Mouse (Mus musculus): ENCODE results near the gene Rps25. TPM values are rescaled to one million over a fixed set of nuclear protein-coding genes. Genes with fewer than 3 reads are reported as not detected.

The Rps25 gene
- polyA plus RNA-seq, 2 experiments from 2014 or later: 3,659 to 4,118 TPM

DNA sequence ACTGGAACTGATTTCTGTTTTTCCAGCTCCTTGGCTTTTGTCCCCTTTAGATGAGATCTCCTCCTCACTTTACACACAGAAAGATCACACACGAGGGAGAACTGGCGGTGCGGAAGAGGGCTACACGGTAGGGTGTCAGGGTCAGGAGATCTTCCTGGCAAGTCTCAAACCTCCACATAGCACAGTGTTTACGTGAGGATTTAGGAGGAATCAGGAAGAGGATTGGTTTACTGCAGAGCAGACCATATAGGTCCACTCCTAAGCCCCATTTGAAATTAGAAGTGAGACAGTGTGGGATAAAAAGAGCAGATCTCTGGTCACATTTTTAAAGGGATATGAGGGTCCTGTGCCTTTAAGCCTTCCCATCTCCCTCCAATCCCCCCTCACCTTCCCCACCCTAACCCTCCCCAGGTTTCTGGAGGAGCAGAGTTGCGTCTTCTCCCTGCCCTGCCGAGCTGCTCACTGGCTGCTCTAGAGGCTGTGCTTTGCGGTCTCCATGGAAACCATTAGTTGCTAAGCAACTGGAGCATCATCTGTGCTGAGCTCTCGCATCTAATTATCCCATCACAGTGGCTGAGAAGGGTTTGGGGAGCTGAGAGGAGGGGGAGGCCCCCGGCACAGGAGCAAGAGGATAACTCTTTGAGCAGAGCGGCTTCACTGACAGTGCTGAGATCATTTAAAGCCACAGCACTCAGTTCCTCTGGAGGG, 50.2 kb downstream of the Rps25 start:
- ATAC-seq: no peak

Other genes starting within 250 kb of the Rps25 start
- gene Cbl, start 173.1 kb upstream of the Rps25 start, polyA plus RNA-seq (2017; shearing (Covaris generic)): 10 to 100 TPM; 22.8 to 25.0 TPM
- gene Ccdc153, start 166.5 kb upstream of the Rps25 start, polyA plus RNA-seq (2017; shearing (Covaris generic)): not detected
- under 1 TPM in 1 of 2 experiments, not detected in 1; 0.30 TPM for gene Pdzd3, start 155.7 kb upstream of the Rps25 start, polyA plus RNA-seq (2017; shearing (Covaris generic))
- 1 to 10 TPM; 2.8 to 6.0 TPM for gene Nlrx1, start 138.5 kb upstream of the Rps25 start, polyA plus RNA-seq (2017; shearing (Covaris generic))
- not detected for gene Abcg4, start 118.5 kb upstream of the Rps25 start, polyA plus RNA-seq (2017; shearing (Covaris generic))
- 10 to 100 TPM; 18.1 to 21.7 TPM for gene Hinfp, start 101.5 kb upstream of the Rps25 start, polyA plus RNA-seq (2017; shearing (Covaris generic))
- gene C2cd2l, start 86.9 kb upstream of the Rps25 start, polyA plus RNA-seq (2017; shearing (Covaris generic)): 1 to 10 TPM; 4.3 to 5.3 TPM
- gene Dpagt1, start 81.1 kb upstream of the Rps25 start, polyA plus RNA-seq (2017; shearing (Covaris generic)): 10 to 100 TPM; 16.5 to 18.0 TPM
- gene H2afx, start 72.4 kb upstream of the Rps25 start, polyA plus RNA-seq (2017; shearing (Covaris generic)): 10 to 100 TPM; 29.0 to 36.5 TPM
- 10 to 100 TPM; 27.6 to 33.4 TPM for gene Hmbs, start 62.9 kb upstream of the Rps25 start, polyA plus RNA-seq (2017; shearing (Covaris generic))
- 10 to 100 TPM; 21.5 to 40.8 TPM for gene Vps11, start 45.5 kb upstream of the Rps25 start, polyA plus RNA-seq (2017; shearing (Covaris generic))
- 10 to 100 TPM; 15.7 to 20.3 TPM for gene Hyou1, start 27.6 kb upstream of the Rps25 start, polyA plus RNA-seq (2017; shearing (Covaris generic))
- 10 to 100 TPM; 14.1 to 17.1 TPM for gene Slc37a4, start 10.3 kb upstream of the Rps25 start, polyA plus RNA-seq (2017; shearing (Covaris generic))
- gene Trappc4, start 461 bp downstream of the Rps25 start, polyA plus RNA-seq (2017; shearing (Covaris generic)): 100 to 1,000 TPM; 119 to 162 TPM
- gene Ccdc84, start 11.4 kb downstream of the Rps25 start, polyA plus RNA-seq (2017; shearing (Covaris generic)): 10 to 100 TPM; 20.3 to 27.3 TPM
- gene Foxr1, start 34.0 kb downstream of the Rps25 start, polyA plus RNA-seq (2017; shearing (Covaris generic)): under 1 TPM in 1 of 2 experiments, not detected in 1; 0.45 TPM
- gene Upk2, start 47.8 kb downstream of the Rps25 start, polyA plus RNA-seq (2017; shearing (Covaris generic)): not detected
- 10 to 100 TPM; 13.2 to 15.2 TPM for gene Bcl9l, start 75.7 kb downstream of the Rps25 start, polyA plus RNA-seq (2017; shearing (Covaris generic))
- gene Cxcr5, start 154.7 kb downstream of the Rps25 start, polyA plus RNA-seq (2017; shearing (Covaris generic)): 10 to 100 TPM; 49.2 to 80.2 TPM
- gene Ddx6, start 197.8 kb downstream of the Rps25 start, polyA plus RNA-seq (2017; shearing (Covaris generic)): 10 to 100 TPM; 54.3 to 76.5 TPM